Mouse (Mus musculus): Measurements from ENCODE around the gene Cwc25. TPM values are rescaled to one million over a fixed set of nuclear protein-coding genes. Genes with fewer than 3 reads are reported as not detected.

The Cwc25 gene
- polyA plus RNA-seq, 1 experiment, result 1.2 TPM

DNA sequence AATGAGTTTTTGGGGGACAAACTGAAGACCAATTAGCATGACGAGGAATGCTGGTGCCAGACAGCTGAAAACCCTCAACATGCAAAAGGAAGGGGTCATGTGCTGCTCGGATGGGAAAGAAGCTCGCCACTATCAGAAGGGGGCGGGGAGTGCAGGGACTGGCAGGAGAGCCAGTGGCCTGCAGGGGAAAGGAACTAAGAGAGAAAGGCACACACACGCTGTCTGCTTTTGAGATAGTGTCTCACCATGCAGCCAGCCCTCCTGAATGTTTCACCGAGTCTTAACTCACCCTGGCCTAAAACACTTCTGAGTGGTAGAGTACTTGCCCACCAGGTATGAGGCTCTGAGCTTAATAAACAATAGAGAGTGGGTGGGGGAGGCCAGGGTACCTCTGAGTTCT, 7.4 kb downstream of the Cwc25 start:
- H3K4me3 ChIP-seq (replicated peaks), result no peak overlapping the region
- H3K36me3 ChIP-seq (ENCODE audit: control insufficient read depth), result peaks cover 86% of the 10 kb centered on the region
- H3K9me3 ChIP-seq (ENCODE audit: control insufficient read depth, low read length), result peaks cover 5% of the 10 kb centered on the region
- no peak for TF ChIP-seq GATA1 (IDR thresholded peaks at IDR 0.05; ENCODE audit: low read length)
- no peak for TF ChIP-seq TAL1 (IDR thresholded peaks at IDR 0.05; ENCODE audit: low read length)
- no peaks in the 10 kb centered on the region for H3K27me3 ChIP-seq (ENCODE audit: control insufficient read depth)
- H3K4me1 ChIP-seq (ENCODE audit: control insufficient read depth), result peaks cover 3% of the 10 kb centered on the region

DNA sequence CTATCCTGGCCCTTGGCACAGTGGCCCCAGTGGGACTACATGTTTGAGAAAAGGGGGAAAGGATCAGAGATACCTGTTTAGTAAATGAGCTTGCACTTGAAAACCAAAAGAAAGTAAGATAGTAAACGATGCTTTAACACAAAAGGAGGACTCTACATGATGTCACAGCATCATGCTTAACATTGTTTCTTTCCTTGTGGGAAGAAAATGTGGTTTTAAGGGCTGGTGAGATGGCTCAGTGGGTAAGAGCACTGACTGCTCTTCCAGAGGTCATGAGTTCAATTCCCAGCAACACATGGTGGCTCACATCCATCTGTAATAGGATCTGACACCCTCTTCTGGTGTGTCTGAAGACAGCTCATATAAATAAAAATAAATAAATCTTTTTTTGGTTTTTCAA, 8.2 kb downstream of the Cwc25 start:
- Histone ChIP-seq H3K4me1 (ENCODE audit: control insufficient read depth) (peaks cover 2% of the 10 kb centered on the region), H3K27me3 (ENCODE audit: control insufficient read depth) (no peaks in the 10 kb centered on the region), H3K9me3 (ENCODE audit: control insufficient read depth, low read length) (peaks cover 5% of the 10 kb centered on the region), H3K36me3 (ENCODE audit: control insufficient read depth) (peaks cover 88% of the 10 kb centered on the region), H3K4me3 (replicated peaks) (no peak overlapping the region)
- no peak for TF ChIP-seq GATA1 (IDR thresholded peaks at IDR 0.05; ENCODE audit: low read length)

GRCm38 (mm10) chr11:97753277-97753676, 13.1 kb downstream of the Cwc25 start:
- no peak overlapping the region for H3K4me3 ChIP-seq (replicated peaks)
- no peaks in the 10 kb centered on the region for H3K27me3 ChIP-seq (ENCODE audit: control insufficient read depth)
- TF ChIP-seq TAL1 (IDR thresholded peaks at IDR 0.05; ENCODE audit: low read length), result no peak
- peaks cover 6% of the 10 kb centered on the region for H3K4me1 ChIP-seq (ENCODE audit: control insufficient read depth)
- H3K36me3 ChIP-seq (ENCODE audit: control insufficient read depth), result peaks cover 90% of the 10 kb centered on the region
- H3K9me3 ChIP-seq (ENCODE audit: control insufficient read depth, low read length), result peaks cover 9% of the 10 kb centered on the region

GRCm38 (mm10) chr11:97748496-97748895, 17.9 kb downstream of the Cwc25 start:
- Histone ChIP-seq H3K4me3 (replicated peaks) (no peak overlapping the region), H3K27me3 (ENCODE audit: control insufficient read depth) (no peaks in the 10 kb centered on the region), H3K9me3 (ENCODE audit: control insufficient read depth, low read length) (peaks cover 9% of the 10 kb centered on the region), H3K4me1 (ENCODE audit: control insufficient read depth) (peaks cover 24% of the 10 kb centered on the region), H3K36me3 (ENCODE audit: control insufficient read depth) (peaks cover 74% of the 10 kb centered on the region)
- TF ChIP-seq TAL1 (IDR thresholded peaks at IDR 0.05; ENCODE audit: low read length) (no peak), GATA1 (IDR thresholded peaks at IDR 0.05; ENCODE audit: low read length) (no peak)

DNA sequence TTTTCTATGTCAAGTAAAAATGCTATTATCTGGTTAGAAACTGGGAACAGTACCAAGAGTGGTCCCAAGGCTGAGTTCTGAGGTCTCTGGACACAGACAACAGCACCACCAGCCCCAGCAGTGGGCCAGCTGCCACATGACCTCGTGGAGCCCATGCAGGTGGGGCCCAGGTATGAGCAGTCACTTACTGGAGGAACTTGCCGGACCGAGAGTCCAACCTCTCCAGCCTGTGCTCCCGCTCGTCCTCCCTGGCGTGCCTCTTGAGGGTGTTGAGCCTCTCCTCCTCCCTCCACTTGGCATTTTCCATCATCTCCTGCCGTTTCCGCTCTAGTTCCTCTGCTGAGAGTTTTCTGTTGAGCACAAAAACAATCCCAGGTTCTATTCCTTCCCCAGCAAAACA, 18.6 kb downstream of the Cwc25 start:
- Histone ChIP-seq H3K4me1 (ENCODE audit: control insufficient read depth) (peaks cover 32% of the 10 kb centered on the region), H3K9me3 (ENCODE audit: control insufficient read depth, low read length) (peaks cover 9% of the 10 kb centered on the region), H3K36me3 (ENCODE audit: control insufficient read depth) (peaks cover 67% of the 10 kb centered on the region), H3K27me3 (ENCODE audit: control insufficient read depth) (no peaks in the 10 kb centered on the region), H3K4me3 (replicated peaks) (no peak overlapping the region)
- no peak for TF ChIP-seq TAL1 (IDR thresholded peaks at IDR 0.05; ENCODE audit: low read length)
- TF ChIP-seq GATA1 (IDR thresholded peaks at IDR 0.05; ENCODE audit: low read length), result no peak

- Histone ChIP-seq H3K4me3 (replicated peaks) (peak overlapping the region; percentile 91), H3K27me3 (ENCODE audit: control insufficient read depth) (no peaks in the 10 kb centered on the region), H3K4me1 (ENCODE audit: control insufficient read depth) (peaks cover 41% of the 10 kb centered on the region), H3K9me3 (ENCODE audit: control insufficient read depth, low read length) (no peaks in the 10 kb centered on the region), H3K36me3 (ENCODE audit: control insufficient read depth) (peaks cover 44% of the 10 kb centered on the region)
- TF ChIP-seq TAL1 (IDR thresholded peaks at IDR 0.05; ENCODE audit: low read length) (no peak), GATA1 (IDR thresholded peaks at IDR 0.05; ENCODE audit: low read length) (no peak)
These were observed 21.0 kb downstream of the Cwc25 start for GRCm38 (mm10) chr11:97745331-97745721.

DNA sequence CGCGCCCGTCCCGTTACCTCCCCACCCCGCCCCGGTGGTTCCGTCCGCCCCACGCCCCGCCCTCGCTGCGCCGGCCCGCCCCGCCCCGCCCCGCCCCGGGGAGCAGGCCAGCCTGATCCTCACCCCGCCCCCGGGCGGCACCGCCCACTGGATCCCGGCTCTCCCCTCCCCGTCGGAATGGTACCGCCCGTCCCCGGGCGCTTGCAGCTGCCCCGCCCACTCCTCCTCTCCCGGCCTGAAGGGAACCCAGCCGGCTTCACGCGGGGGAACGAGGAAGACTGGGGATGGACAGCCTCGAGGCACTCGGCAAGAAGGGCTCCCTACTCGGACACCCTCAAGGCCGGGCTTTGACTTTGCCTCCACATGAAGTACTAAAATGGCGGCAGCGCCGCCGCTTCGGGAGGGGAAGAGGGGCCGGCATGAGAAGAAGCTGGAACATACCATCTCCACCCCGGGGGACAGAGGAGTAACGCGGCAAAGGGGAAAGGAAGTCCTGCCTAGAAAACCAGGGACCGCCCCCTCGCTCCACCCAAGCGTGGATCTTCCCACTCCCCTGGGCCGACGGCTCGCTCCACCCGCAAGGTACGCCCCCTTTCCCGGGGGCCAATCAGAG, 21.5 kb downstream of the Cwc25 start:
- TF ChIP-seq TAL1 (IDR thresholded peaks at IDR 0.05; ENCODE audit: low read length) (no peak), GATA1 (IDR thresholded peaks at IDR 0.05; ENCODE audit: low read length) (no peak)
- H3K4me3 ChIP-seq (replicated peaks), result peak overlapping the region; percentile 91
- no peaks in the 10 kb centered on the region for H3K27me3 ChIP-seq (ENCODE audit: control insufficient read depth)
- no peaks in the 10 kb centered on the region for H3K9me3 ChIP-seq (ENCODE audit: control insufficient read depth, low read length)
- peaks cover 39% of the 10 kb centered on the region for H3K36me3 ChIP-seq (ENCODE audit: control insufficient read depth)
- H3K4me1 ChIP-seq (ENCODE audit: control insufficient read depth), result peaks cover 43% of the 10 kb centered on the region

GRCm38 (mm10) chr11:97744063-97744717, 22.2 kb downstream of the Cwc25 start, which contains the start of gene Pip4k2b:
Gene Pip4k2b (minus strand): TSS chr11:97744704.
- H3K4me3 ChIP-seq (replicated peaks), result peak within 1 kb of the TSS; percentile 91
- H3K36me3 ChIP-seq (ENCODE audit: control insufficient read depth), result peaks cover 33% of the 10 kb centered on the region
- no peak for TF ChIP-seq GATA1 (IDR thresholded peaks at IDR 0.05; ENCODE audit: low read length)
- no peak for TF ChIP-seq TAL1 (IDR thresholded peaks at IDR 0.05; ENCODE audit: low read length)
- H3K4me1 ChIP-seq (ENCODE audit: control insufficient read depth), result peaks cover 39% of the 10 kb centered on the region
- no peaks in the 10 kb centered on the region for H3K9me3 ChIP-seq (ENCODE audit: control insufficient read depth, low read length)
- H3K27me3 ChIP-seq (ENCODE audit: control insufficient read depth), result no peaks in the 10 kb centered on the region

DNA sequence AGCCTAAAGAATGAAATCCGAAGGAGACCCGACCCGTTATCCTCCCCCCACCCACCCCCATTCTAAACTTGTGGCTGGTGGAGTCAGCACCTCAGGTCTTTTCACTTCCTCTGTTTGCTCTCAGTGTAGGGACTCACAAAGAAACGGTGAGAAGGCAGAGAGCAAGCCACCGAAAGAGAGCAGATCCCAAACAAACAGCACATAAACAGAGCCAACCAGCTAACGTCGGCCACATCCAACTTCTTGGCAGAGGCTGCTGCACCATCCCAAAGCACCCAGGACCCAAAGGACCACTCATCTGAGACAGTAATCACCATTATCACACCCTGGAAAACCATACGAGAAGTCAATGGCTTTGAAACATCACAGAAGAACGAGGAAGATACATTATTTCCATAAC, 22.9 kb downstream of the Cwc25 start:
- TF ChIP-seq GATA1 (IDR thresholded peaks at IDR 0.05; ENCODE audit: low read length) (no peak), TAL1 (IDR thresholded peaks at IDR 0.05; ENCODE audit: low read length) (no peak)
- peaks cover 39% of the 10 kb centered on the region for H3K4me1 ChIP-seq (ENCODE audit: control insufficient read depth)
- peaks cover 26% of the 10 kb centered on the region for H3K36me3 ChIP-seq (ENCODE audit: control insufficient read depth)

More for the DNA sequence above, 22.9 kb downstream of the Cwc25 start:
- H3K27me3 ChIP-seq (ENCODE audit: control insufficient read depth), result no peaks in the 10 kb centered on the region
- H3K9me3 ChIP-seq (ENCODE audit: control insufficient read depth, low read length), result no peaks in the 10 kb centered on the region
- peak overlapping the region; percentile 91 for H3K4me3 ChIP-seq (replicated peaks)

Data from erythroblast, embryonic 14.5 days (primary cell).